Mouse (Mus musculus) liver, adult (tissue): ENCODE data around the gene Alox8.

ENCODE experiments used
- GATA4 ChIP-seq: IDR thresholded peaks from 2 replicates; pipeline ENCODE4 v1.6.1; 2014; ENCODE audit warnings: mild to moderate bottlenecking, low read length; ENCODE audit not compliant: insufficient replicate concordance

Alox8 gene

DNA sequence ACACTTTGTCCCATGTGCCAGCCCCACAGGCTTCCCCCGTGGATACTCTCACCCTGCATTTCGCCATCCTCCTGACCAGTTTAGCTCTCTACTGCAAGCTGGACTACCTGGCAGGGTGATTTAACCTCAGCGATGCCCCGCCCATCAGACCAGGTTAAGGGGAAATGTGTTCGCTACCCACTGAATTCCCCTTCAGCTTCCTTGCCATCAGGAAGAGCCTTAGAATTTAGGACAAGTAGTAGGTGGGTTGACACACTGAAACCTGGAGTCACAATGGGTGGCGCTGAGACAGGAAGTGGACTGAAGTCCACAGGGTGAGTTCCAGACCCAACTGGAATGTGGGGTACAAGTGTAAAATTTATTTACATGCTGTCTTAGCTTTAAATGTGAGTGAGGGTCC is at the start of gene Alox8:
TSS of gene Alox8 (minus strand) at position 101 of the 400 bp plus-strand sequence.
- TF ChIP-seq GATA4 = no peak

DNA sequence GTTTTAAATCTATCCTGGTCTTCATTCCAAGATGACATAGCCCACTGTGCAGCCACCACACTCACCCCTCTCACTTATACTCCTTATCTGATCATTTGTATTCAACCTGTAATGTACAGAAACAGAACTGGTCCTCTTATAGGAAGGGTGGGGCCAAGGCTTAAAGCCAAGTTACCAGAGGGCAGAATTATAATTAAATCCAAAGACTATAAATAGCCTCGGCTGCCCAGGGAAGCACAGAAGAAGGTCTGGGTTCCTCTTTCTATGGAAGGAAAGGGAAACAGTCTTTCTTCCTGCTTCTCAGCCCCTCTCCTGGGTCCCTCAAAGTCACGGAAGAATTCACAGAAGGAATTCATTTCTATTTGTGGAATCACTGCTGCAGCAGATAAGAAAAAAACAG is 48.0 kb upstream of the Alox8 start:
- no peak for TF ChIP-seq GATA4

DNA sequence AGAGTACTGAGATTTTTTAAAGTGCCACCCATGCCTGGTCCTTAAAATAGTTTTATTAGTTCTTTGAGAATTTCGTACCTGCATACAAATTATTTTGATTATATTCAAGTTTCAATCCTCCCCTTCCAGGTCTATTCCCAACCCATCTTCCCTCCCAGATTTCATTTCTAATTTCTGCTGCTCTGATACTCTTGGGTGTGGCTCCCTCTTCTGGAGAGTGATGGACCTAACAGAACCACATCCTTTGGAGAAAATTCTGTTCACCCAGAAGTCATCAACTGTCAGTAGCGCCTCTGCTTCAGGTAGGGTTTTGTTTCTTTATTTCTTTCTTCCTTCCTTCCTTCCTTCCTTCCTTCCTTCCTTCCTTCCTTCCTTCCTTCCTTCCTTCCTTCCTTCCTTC is 47.3 kb upstream of the Alox8 start:
- no peak for TF ChIP-seq GATA4

DNA sequence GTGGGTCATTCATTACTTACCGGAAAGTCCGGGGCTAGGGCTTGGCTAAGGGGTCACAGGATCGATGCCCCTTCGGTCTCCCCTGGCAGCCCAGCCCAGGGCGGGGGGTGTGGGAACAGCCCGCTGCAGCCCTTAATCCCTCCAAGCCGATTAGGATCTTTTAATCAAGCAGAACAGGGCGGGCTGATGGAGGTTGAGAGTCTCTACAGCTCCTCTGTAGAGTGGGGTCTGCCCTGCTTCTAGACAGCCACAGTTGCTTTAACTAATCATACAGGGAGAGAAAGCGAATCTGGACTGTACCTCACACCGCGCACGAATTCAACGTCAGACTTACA is 39.2 kb upstream of the Alox8 start, which contains the start of gene Gucy2e:
TSS of gene Gucy2e (minus strand) at position 111 of the 335 bp plus-strand sequence.
- no peak for TF ChIP-seq GATA4

DNA sequence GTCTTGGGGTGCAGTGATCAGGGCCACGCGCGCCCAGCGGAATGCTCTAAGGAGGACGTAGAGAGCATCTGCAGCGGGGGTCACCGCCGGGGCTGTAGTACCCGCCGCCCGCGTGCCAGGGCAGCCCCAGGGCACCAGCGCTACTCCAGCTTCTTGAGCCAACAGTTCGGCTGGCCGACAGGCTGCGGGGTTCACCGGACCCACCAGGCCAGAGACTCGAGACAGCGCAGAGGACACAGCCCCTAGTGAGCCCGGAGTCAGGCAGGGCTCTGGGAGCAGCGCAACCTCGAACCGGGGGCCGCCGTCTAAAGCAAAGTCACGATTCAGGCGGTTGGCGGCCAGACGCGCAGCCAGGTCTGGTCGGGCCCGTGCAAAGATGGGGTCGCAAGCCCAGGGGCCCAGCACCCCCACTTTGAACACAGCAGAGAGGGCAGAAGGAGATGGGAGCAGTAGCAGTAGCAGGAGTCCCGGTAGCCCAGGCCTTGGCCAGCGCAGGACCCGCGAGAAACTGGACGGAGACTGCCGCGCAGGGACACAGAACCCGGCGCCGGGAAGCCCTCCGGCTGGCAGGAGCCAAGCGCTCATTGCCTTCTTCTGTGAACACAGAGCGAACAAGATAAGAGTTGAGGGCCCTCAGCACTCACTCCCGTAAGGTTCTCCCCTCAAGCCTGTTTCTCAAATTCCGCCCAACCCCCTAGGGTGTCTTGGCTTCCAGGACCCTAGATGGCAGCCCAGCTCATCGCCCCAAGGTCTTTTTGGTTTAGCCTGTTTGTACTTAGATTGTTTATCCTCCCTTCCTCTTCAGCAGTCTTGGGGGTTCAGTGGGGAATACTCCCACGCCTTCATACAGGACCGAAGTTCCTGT is 38.6 kb upstream of the Alox8 start:
- TF ChIP-seq GATA4 = no peak

DNA sequence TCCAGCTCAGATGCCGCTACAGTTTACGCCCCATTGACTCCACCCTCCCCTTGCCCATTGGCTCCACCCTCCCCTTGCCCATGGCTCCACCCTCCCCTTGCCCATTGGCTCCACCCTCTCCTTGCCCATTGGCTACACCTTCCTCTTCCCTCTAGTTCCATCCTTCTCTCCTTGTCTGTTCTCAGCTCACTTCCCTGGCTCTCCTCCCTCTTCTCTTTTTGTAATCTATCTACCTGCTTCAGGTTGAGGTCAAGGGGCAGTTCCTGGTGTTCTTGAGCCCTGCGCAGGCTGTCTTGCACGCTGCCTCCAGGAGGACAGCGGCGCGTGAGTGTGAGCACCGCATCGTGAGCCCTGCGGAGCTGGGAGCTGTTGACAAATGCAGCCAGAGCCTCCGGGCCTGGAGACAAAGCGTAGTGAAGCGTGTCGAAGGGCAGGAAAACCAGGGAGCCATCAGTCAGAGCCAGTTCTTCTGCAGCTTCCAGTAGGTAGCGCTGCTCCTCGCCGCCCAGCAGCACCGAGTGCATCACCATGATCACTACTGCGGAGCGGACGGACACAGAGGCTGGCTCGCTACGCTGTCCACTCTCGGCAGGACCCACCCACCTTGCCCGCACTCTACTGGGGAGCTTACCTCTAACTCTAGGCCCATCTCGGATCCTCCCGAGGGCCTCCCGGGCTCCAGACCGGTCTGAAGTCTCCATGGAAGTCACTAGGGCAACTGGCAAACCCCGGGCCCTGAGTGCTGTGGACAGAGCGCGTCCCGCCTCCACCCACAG is 37.8 kb upstream of the Alox8 start:
- no peak for TF ChIP-seq GATA4

DNA sequence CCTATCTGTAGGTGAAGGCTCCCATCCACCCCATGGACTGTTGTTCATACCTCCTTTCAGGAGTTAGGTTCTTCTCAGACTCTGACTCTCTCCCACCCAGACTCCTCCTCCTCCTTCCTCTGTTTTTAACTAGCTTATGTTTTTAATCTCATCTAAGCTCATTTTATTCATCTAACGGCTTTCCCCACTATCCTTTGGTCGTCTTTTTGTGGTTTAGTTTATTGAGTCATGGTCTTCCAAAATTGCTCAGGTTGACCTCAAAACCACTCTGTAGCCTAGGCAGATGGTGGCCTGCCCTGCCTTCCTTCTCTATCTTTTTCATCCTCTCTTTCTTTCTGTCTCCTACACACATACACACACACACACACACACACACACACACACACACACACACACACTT is 35.5 kb upstream of the Alox8 start:
- TF ChIP-seq GATA4 = no peak

DNA sequence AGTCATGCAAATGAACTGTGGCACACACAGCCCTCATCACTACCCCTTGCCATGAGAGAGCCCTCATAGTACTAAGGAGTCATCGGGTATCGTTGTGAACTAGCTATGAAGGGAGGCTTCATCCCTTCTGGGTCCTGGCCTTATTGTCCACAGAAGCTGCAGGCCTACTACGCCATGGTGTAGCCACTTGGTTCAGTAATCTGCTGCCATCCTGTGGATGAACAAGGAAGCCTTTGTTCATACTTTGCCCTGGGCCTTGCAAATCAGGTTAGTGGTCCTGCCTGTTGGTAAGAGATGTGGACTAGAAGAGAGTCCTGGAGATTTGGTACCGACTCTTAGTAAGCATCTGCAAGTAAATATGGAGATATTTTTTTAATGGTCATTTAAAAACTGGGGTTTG is 32.8 kb upstream of the Alox8 start:
- TF ChIP-seq GATA4 = no peak

DNA sequence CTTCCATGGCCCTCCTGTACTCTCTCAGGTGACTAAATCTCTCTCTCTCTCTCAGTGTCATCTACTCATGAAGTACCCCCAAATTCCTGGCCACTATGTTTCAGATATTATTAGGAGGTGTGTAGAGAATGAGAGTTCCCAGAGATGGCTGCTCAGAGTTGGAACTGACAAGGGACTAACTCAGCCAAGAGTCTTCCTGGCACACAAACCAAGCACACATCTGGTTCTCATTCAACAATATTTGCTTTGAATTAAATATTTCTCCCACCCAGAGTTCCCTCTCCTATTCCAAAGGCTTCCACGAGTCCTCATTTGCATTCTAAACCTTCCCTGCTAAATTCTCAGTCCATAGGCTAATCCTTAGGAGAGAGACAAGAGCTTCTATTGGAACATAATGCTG is 28.1 kb upstream of the Alox8 start:
- no peak for TF ChIP-seq GATA4

DNA sequence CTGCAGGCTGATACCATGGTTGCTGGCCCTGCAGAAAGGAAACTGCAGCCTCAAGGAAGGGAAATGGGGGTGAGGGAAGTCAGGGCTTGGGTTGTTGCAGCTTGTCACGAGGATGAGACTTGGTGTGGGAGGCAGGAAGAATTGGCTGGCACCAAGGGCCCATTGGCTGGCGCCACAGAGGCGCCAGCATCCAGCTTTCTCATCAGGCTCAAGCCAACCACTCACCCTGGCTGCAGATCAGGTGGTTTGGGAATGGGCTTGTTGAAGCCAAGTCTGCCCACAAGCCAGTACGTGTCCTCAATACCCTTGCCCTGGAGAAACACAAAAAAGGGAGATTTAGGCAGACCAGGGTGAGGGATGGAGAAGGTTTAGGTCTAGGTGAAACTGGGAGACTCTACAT is 25.5 kb upstream of the Alox8 start:
- TF ChIP-seq GATA4 = no peak

DNA sequence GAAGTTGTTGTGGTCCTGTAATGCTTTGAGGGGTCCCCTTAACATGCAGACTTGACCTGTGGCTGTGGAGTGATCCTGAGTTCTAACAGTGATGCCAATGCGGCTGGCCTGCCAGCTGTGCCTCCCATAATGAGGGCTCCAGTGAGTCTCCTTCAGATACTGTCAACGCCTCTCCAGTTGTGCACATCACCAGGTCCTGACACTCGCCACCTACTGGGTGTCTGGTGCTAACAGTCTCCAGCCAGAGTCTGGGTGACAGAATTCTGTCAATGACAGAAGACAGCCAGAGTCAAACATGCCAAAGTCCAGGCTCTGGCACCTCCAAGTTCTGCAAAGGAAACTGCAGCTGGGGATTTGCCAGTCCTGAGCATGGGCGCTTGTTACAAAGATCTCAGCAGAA is 23.4 kb upstream of the Alox8 start:
- no peak for TF ChIP-seq GATA4

DNA sequence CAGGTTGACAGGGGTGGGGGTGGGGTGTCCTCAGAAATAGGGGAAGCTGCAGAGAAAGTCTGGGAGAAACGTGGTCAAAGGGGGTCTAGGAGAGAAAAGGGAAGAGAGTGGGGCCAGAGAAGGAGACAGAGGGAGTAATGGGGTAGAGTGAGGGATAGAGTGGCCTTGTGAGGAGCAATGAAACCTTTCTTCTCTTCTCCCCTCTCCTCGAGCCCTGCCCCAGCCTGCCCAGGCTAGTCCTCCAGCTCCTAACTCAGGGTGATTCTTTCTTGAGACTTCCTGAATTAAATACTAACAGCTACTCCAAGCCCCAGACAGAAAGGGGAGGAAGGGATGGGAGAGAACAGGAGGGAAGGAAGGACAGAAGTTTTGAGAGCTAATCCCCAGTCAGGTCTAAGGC is 21.0 kb upstream of the Alox8 start:
- TF ChIP-seq GATA4 = no peak

DNA sequence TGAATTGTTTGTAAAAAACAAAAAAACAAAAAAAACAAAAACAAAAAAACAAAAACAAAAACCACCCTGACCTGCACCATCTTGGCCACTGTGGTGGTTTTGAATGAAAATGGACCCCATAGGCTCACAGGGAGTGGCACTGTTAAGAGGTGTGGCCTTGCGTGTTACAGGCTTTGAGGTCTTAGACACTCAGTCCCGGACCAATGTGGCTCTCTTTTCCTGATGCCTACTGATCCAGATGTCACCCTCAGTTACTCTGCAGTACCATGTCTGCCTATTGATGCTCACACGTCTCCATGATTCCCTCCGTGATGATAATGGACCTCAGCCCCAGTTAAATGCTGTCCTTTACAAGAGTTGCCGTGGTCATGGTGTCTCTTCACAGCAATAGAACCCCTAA is 19.8 kb upstream of the Alox8 start:
- TF ChIP-seq GATA4 = no peak

DNA sequence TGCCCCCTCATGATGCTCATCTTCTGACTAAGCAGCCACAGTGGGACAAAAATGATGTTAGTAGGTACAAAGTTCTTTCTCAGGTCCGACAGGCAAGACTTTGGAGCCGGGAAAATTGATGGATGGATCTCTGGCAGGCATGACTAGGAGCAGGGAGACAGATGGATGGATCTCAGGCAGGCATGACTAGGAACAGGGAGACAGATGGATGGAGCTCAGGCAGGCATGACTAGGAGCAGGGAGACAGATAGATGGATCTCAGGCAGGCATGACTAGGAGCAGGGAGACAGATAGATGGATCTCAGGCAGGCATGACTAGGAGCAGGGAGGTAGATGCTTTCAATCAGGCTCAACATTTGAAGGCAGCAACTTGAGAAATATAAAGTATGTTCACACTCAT is 13.8 kb upstream of the Alox8 start:
- TF ChIP-seq GATA4 = no peak

DNA sequence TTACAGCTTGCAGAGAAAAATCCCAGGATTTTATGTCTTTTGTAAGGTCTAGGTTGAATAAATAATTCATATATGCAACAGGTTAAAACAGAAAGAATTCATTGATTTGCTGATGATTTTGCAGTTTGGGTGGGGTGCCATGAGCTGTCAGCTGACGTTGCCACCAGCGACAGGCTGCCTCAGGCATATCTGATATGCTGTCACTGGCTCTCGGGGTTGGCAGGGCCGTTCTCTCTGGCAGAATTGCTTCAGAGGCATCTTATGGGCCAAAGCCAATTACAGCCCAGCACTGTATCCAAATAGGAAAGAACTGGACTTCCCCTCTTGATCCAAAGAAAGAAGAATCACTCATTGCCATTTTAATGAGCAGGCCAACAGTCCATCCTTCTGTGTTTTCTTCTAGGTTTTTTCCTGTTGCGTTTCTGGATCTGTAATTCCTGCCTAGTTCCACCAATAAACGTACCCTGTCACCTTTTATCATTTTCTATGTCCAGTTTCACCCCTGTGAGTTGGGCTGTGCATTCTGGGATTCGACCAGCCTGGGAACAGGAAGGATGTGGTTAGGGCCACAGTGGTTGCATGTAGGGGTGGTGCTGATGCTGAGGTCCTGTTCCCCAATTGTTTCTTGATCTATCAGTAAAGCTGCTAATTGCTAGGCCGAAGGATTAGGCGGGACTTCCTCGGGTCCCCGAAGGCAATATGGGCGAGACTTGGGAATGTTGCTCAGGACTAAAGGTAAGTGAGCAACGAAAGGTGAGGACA is 5.0 kb upstream of the Alox8 start:
- no peak for TF ChIP-seq GATA4

DNA sequence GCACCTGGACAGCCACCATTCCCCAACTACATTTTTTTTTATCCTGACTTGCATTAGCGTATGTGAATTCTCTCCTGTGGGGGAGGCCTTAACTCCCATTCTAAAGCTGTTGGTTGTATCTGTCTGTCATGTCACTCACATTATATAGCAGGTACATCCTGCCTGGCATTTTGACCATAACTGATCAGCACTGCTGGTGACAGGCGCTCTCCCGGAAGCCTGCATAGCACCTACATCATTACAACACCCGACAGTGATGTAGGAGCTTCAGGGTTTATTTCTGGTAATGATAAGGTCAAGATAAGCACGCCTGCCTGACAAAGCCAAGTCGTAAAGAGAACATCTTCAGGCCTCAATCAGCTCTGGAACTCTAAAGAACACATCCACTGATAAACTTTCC is 2.6 kb upstream of the Alox8 start:
- no peak for TF ChIP-seq GATA4
